Mouse (Mus musculus): ENCODE results near the gene Ncan.
"Not testable (repeated sequence)": the region's sequence is repeated elsewhere in the genome, so short reads cannot be mapped to it uniquely, and the experiment has no call there.

The Ncan gene

DNA sequence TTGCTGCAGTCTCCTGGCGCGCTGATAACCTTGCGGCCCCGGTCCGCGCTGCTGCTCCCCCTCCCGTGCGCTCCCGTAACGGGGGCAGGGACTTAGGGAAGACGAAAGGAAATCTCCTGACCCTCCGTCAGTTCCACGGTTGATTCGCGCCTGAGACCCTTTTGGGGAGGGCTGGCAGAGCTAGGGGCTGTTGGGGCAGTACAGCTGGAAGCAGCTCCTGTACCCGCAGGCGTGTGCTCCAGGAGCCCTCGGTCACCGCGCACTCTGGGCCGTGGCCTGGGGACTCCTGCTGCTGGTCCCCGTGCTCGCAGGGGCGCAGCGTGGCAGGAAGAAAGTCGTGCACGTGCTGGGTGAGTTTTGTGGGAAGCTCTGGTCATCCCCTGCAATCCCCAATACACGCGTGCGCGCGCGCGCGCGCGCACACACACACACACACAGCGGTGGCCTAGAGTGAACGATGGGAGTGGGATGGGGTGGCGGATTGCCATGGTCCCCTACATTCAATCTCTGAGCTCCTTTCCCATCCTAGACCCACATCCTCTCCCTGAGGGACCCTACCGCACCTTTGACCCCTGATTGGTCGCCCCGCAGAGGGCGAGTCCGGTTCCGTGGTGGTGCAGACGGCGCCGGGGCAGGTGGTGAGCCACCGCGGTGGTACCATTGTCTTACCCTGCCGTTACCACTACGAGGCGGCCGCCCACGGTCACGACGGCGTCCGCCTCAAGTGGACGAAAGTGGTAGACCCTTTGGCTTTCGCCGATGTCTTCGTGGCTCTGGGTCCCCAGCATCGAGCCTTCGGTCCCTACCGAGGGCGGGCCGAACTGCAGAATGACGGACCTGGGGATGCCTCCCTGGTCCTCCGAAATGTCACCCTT is 36.2 kb downstream of the Ncan start:
- no peak for DNase-seq (ENCODE audit: low spot score)

DNA sequence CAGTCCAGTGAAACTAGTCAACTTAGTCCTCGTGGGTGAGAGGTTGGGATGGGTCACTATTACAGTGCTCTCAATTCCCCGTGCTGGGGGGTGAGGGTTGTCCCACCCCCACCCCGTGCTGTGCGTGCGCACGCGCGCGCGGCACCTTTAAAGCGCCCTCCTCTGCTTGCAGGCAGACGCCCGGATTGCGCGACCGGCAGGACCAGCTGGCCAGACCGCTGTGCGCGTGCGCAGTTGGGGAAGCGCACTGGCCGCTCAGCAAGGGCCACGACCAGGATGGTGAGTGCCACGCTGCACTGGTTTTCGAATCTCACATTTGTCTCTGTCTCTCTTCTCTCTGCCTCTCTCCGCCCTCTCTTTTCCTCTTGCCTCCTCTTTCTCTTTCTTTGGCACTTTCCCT is 37.4 kb downstream of the Ncan start, which contains the start of gene Hapln4:
Gene Hapln4, plus strand, starts transcription at position 173 of the 400 bp plus-strand sequence.
- no peak for DNase-seq (ENCODE audit: low spot score)

DNA sequence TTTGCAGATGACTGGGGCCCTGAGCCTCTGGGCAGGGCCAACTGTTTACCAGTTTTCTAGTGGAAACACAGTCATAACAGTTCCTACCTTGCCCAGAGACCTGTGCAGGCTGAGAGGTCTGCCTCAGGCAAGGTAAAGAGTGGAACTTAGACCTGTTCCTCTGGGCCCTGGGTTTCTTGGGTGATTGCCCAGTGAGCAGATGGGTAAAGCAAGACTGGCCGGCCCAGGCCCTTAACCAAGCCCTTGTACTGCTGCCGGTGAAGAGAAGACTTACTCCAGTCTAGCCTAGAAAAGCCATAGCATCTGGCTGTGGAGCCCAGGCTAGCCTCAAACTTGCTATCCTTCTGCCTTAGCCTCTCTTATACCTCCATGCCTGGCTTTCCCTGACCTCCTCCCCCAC is 38.7 kb downstream of the Ncan start:
- no peak for DNase-seq (ENCODE audit: low spot score)

DNA sequence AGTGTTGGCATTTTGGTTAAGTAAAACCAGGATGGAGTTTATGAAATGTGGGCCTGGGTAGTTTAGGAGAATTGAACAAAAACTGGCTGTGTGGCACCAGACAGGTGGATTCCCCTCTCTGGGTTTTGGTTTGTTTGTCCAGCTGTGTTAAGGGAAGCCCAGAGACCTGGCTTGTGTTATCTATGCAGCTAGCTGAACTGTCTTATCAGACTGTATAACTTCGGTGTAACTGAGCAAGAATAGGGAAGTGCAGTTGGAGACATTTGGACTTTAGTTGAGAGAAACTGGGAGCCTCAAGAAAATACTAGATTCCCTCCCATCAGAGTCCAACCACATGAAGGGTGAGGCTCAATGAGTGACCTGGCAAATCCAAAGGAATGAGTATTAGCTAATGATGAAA is 47.0 kb downstream of the Ncan start:
- no peak for DNase-seq (ENCODE audit: low spot score)

DNA sequence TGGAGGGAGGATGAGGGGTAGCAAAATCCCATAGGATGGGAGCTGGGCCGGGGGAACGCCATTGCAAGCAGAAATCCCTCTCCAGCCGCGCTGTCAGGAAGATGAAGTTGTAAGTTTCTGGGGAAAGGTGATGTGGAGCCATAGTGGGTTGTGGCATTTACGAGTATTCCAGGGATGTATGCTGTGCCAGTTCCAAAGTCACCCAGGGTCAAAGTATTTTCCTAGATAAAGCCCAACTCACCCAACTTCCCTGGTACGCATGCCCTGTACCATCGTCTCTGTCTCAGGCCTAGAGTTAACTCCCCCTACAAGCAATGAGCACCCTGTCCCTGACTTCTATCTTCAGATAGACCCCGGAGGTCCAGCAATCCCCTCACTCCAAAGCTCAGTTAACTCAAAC is 47.6 kb downstream of the Ncan start:
- no peak for DNase-seq (ENCODE audit: low spot score)

DNA sequence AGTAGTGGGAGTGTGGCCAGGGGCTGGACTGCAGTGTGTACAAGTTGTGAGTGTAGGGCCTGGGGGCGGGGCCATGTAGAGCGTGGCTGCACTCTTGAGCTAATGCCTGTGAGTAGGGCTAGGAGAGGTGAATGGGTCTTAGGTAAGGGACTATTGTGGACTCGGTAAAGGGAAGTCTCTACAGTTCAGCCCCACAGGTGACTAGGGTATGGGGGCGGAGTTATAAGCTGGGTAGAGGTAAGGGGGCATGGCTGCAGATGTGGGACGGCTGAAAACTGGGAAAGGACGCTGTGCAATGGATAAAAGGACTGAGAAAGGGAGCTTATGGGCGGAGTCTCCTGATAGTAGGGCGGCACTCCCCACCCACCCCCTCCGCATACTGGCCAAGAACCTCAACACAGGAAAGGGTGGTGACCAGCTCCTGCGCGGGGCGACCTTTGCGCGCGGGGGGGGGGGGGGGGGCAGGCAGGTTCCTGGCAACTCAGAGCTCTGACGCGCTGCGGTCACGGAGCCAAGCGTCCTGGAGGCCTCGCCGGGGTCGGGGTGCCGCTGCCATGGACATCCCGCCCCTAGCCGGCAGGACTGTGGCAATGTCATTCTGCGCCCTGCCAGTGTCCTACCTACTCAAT is 48.1 kb downstream of the Ncan start, which contains the start of gene Tm6sf2:
Gene Tm6sf2, plus strand, starts transcription at position 484 of the 629 bp plus-strand sequence.
- no peak for DNase-seq (ENCODE audit: low spot score)

DNA sequence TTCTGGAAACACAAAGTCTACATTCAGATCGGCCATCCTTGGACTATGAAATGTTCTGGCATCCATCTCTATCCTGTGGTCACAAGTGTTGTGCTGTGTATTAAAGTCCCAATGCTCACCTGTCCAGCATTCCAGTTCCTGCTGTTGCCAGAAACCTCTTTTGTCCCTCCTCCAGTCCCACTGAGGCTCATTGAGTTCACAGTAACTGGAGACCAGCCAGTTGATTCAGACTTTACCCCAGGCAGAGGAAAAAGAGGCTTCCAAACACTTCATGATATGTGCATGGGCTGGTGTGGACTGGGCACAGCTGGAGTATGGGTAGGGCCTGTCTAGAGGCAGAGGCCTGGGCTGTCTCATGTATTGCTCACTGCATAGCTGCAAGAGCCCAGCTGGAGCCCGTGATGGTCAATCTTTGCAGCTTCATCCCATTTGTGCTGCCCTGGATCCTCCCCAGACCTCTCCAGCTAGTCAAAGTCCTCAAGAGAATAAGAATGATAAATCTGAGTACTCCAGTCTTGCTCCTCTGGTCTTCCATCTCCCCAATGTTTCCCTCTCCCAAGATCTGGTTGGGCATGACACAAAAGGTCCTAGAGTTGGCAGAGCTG is 48.7 kb downstream of the Ncan start:
- DNase-seq (ENCODE audit: low spot score), result no peak

DNA sequence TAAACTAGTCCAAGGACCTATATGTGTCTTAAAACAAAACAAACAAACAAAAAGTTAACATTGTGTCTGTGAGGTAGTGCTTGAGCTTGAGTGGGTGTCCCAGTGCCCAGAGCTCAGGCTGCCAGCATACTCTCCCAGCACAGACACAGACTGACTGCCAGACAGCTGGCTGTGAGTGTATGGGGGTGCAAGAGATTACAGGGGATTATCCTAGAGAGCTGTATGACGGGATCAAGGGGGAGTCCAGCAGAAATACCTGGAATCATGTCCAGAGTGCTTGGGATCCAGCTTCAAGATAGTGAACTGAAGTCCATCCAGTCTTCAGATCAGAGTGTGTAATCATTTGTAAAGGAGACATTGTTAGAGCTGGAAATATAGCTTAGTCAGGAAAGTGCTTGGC is 63.0 kb downstream of the Ncan start:
- DNase-seq (ENCODE audit: low spot score), result no peak

DNA sequence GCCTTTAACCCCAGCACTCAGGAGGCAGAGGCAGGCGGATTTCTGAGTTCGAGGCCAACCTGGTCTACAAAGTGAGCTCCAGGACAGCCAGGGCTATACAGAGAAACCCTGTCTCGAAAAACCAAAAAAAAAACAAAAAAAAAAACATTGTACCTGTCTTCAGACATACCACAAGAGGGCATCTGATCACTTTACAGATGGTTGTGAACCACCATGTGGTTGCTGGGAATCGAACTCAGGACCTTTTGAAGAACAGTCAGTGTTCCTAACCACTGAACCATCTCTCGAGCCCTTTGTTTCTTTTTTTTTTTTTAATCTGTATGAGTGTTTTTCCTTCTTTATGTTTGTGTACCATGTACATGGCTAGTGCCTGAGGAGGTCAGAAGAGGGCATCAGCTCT is 70.2 kb downstream of the Ncan start:
- not testable (repeated sequence) for DNase-seq (ENCODE audit: low spot score)

DNA sequence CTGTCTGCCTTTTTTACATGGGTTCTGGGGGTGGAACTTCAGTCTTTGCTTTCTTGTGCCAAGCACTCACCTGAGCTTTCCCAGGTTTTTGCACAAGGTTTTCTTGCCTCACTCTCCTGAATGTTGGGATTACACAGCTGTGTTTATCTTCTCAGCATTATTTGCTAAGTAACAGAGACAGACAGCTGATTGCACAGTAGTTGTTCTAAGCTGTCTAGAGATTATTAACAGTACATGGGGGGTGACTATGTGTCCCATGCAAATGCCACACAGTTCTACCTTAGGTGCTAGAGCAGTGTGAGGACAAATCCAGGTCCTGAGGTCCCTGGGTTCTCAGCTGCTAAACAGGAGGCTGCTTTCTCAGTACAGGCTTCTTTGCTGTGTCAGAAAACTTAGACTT is 71.0 kb downstream of the Ncan start:
- DNase-seq (ENCODE audit: low spot score), result no peak

DNA sequence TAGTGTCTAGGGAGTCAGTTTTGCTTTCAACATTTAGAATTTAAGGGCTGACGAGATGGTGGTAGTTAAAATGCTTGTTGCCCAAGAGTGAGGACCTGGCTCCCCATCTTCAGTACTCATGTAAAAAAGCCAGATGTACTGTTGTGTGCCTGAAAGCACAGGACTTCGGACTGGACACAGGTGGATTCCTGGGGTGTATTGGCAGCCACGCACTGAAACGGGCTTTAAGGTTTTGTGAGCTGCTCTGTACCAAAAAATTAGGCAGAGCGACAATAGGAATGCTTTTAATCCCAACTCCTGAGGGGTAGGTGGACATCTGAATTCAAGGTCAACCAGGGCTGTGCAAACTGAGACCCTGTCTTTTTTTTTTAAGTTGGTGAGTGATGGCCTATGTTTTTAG is 76.7 kb downstream of the Ncan start:
- no peak for DNase-seq (ENCODE audit: low spot score)
